Mouse (Mus musculus) cortical plate, adult 2 months (tissue): ENCODE measurements around the gene Sectm1b.

ENCODE experiments used
- CTCF ChIP-seq: fragments of 200-500 bp; IDR thresholded peaks from 2 replicates; pipeline ENCODE4 v1.5.1; 2011; ENCODE audit warnings: mild to moderate bottlenecking, control low read depth, low read length; ENCODE audit not compliant: insufficient read depth; ENCODE audit errors: extremely low read depth
- POLR2A ChIP-seq: fragments of 200-500 bp; IDR thresholded peaks from 2 replicates; pipeline ENCODE4 v1.6.1; 2011; ENCODE audit warnings: mild to moderate bottlenecking, low read length, control low read depth; ENCODE audit not compliant: insufficient read depth; ENCODE audit errors: extremely low read depth

- no peak for TF ChIP-seq CTCF
- TF ChIP-seq POLR2A, result no peak
Observed at GRCm38 (mm10) chr11:121013656-121014055, 49.7 kb downstream of the Sectm1b start.
